Mouse (Mus musculus): ENCODE measurements around the gene Wwox.

Wwox gene

DNA sequence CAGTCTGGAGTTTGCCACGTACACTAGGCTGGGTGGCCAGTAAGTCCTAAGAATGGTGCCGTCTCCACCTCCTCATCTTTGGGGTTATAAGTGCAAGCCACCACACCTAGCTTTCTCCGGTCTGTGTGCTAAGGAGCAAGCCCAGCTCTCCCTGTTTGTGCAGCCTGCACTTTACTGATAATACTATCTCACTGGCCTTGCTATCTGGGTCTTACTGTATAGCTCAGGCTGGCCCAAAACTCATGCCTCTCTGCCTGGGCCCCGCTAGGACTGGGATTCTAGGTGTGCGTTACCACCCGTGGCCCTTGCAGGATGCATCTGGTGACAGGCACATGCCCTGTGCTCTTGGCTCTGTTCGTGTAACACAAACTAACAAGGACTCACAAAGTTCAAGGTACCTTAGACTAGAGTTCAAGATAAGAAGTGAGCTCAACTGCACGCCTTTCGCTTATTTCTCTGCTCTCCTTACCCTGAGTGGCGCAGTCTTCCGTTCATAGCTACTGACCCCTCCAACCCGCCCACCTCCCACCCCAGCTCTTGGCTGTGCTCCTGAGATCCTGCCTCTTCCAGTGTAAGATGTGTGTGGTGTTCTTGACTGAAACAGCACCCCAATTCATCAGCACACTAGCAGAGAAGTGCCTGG is 618.9 kb downstream of the Wwox start:
- DNase-seq, result no peak

DNA sequence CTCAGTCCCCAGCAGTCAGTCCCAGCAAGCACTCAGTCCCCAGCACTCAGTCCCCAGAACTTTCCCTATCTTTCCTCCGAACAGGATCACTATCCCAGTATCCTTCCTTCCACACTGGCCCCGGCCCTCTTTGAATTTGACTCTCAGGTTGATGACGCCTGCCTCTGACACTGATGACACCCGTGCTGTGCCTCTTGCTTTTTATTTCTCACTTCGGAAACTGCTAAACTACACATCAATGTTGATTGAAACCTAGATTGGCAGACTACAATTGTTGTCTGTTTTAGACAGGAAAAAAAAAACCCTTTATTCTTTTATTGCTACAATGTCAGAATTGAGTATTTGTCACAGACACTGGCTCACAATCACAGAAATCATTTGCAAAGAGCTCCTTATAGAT is 624.2 kb downstream of the Wwox start:
- no peak for DNase-seq

DNA sequence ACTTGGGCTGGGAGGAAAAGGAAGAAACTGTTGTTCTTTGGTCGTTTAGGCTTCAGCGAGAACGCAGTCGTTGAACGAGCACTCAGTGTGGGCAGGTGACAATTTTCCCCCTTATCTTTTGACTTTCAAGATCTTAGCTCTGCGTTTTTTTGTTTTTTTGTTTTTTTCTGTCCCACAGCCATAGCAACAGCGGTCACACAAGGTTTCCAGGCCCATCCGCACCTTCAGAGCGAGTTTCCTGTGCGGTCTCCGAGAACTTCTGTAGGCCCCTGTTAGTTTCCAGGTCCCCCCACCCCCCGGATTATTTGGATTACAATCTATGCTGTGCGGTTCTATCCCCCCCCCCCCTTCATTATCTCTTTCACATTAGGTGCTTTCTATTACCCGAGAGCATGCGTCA is 625.2 kb downstream of the Wwox start:
- DNase-seq, result no peak

DNA sequence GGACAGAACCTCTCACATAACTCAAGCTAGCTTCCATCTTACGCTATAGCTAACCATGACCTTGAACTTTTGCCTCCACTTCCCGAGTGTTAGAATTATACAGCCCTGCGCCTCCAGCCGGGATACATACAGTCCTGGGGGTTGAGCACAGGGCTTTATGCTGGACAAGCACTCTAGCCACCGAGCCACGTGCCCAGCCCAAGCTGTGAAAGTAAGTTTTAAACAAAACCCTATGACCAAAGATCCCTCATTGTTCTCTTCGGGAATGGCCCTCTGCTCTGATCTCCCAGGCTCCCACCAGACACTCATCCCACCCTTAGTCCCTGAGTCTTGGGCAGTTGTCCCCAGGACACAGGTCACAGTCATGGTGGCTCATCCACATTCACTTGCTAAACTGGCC is 625.9 kb downstream of the Wwox start:
- no peak for DNase-seq

DNA sequence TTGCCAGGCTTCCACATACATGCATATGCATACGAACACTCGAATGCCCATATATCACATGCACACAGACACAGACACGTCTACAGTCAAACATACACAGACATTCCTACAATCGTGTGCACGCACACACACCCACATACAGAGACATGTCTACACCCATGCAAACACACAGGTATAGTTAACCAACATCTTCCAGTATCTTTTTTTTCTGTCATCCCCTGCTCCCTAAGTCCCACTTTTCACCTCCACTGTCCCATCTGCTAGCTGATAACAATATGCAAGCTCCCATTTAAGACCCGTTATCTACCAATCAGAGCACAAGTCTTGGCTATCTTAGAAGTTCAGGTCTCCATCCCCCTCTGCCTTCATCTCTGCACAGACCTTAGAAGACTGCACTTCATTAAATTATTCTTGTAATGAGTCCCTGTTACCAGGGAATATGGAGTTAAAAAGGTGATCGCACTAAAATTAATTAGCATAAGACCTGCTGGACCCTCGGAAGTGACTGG is 627.1 kb downstream of the Wwox start:
- no peak for DNase-seq

GRCm38 (mm10) chr8:115068723-115069122 is 629.3 kb downstream of the Wwox start:
- no peak for DNase-seq

DNA sequence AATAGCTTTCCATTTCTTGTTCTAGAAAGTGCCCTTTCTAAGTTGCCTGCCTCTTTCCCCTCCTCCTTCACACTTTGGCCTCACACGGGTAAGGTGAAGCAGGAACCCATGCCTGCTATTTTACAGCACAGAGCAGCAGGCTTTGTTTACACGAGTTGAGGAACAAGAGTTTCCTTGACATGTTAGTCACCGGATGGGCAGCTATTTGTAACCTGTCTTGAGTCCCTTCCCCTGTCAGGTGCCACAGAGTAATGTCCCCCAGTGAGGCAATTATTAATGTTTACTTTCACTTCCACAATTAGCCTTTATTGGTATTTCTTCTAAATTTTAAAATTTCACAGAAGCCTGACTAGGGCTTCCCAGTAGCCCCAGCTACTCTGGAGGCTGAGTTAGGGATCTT is 630.8 kb downstream of the Wwox start:
- no peak for DNase-seq

DNA sequence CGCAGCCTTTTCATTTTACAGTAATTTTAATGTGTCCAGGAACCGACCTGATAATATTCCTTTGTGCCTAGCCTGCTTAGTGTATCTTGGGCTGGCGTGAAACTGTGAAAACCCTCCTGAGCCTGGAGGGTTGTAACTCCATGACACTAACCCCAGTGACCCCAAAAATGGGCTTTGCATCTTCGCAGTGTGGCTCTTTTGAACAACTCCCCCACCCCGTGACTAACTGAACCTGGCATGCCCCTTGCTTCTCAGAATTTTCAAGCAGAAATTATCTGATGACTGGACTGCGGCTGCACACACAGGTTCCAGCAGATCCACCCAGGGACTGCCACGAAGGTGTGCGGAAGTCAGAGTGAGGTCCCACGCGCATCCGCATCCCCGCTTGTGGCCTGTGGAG is 631.8 kb downstream of the Wwox start:
- DNase-seq, result no peak

GRCm38 (mm10) chr8:115078296-115078695 is 638.8 kb downstream of the Wwox start:
- DNase-seq, result no peak

DNA sequence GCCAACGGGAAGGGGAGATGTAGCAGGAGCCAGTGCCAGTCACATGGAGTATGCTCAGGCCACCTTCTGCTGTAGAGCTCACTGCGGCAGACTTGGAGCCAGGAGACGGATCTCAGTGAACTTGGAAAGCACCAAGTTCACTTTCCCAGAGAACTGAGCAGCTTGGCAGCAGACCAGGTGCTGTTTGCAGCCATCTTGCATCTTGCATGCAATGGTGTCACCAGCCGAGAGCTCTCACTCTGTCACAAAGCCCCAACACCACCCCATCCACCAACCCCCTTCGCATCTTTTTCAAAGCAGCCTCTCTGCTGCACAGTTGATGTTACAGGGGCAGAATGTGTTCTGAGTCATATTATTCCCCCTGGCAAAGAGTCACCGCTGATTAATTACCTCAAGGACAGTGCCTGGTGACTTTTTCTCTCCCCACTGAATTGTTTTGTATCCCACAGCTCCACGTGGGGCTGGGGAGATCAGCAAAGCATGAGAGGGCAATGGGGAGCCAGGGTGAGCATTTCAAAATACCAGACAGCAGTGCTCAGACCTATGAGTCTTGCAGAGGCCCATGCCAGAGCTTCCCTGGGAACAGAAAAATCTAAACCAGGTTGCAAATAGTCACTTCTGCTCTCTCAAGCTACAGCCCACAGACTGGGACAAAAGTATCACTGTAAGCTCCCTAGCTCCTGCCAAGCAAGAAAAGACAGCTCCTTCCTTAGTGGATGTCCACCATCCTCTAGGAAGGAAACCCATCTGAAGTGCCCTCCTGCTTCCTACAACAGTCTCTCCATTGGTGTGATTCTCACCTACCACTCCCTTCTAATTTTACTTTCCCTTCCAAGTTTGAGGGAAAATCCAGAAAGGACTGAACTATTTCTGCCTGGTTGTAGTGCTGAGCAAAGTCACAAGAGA is 642.1 kb downstream of the Wwox start:
- DNase-seq, result no peak

GRCm38 (mm10) chr8:115088162-115088561 is 648.7 kb downstream of the Wwox start:
- no peak for DNase-seq

DNA sequence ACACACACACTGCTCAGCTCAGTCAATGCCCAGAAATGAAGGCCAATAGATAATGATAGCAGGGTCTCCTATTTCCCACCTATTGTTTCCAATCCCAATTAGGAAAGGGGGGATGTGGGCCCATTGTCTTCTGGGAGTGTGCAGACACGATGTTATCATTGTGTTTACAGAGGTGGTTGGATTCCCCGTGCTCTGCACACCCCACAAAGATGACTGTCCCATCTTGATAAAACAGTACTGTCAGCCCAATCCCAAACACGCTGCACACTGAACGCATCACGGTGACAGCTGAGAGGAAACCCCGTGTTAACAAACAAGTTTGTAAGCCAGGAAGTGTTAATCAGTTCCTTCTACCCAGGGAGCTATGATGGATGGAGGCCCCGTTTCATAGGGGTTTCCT is 650.3 kb downstream of the Wwox start:
- peak; percentile 19 for DNase-seq

DNA sequence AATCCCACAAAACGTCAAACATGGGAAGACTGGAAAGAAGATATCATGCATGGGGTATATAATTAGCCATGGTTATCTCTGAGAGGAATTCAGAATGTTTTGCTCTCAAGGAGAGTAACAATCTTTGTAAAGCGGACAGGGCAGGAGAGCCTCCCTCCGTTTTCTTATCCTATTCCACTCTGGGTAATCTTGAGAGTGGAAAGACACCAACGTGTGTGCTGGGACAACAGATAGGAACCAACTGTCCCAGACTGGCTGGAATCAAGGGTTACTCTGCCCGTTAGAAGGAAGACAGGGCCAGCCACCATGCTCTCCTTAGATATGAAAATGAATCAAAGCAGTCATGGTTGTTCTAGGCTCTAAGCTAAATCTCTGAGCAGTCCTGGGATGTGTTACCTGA is 650.7 kb downstream of the Wwox start:
- no peak for DNase-seq

DNA sequence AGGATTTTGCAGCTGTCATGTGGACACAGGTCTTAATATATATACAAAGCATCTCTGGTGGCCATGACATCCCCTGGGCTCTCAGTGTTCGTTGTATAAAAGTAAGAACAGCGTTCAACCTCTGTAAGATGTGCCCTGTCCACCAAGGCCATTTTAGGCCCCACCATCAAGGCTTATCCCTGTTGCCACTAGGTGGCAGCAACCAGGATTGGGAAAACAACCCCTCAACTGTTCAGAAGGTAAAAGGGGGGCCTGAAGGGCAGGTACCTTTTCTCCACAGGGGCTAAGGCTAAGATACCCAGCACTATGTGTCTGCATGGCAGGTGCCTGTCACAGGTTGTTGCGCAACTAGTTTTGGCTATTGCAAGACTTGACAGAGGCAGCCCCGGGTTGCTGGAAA is 656.1 kb downstream of the Wwox start:
- DNase-seq, result peak; percentile 42

DNA sequence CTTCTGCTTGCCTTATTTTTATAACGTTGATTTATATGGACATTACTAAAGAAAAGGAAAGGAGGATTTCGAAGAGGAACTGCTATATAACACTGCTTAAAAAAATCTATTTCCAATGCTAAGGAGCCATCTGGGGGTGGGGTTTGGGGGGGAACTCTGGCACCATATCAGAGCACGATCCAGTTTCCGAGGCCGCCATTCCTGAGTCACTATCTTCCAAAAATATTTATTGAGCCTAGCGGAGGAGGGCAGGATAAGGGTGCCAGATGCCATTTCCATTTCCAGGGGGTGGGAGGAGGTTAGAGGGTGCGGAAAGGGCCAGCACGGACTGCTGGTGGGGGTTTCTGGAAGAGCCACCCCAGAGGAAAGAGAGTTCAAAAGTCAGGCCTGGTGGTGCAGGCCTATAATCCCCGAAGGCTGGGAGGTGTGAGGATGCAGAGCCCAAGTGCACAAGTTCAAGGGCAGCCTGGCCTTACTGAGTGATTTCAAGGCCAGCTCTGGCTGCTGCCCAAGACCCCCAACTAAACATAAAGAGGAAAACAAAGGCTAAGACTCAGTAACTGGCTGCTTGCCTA is 658.6 kb downstream of the Wwox start:
- no peak for DNase-seq

- no peak for DNase-seq
Measured at GRCm38 (mm10) chr8:115109309-115109708, 669.9 kb downstream of the Wwox start.

DNA sequence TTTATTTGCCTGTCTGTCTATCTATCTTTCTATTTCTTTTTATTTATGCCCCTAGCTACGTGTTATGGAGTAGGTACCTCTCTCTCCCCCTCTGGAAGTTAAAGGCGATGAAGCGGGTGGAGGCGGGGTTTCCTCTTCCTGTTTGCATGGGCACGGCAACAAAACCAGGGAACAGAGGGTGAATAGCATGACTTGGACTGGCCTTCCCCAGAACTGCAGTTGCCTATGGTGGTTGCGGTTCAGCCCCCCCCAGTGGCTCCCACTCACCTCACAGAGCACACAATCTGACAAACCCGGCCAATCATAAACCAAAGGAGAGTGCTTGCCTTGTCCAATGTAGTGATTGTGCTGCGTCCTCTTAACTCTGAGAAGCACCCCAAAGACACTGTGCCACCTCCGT is 671.0 kb downstream of the Wwox start:
- DNase-seq, result no peak

- DNase-seq, result no peak
Measured at GRCm38 (mm10) chr8:115112062-115112461, 672.6 kb downstream of the Wwox start.

DNA sequence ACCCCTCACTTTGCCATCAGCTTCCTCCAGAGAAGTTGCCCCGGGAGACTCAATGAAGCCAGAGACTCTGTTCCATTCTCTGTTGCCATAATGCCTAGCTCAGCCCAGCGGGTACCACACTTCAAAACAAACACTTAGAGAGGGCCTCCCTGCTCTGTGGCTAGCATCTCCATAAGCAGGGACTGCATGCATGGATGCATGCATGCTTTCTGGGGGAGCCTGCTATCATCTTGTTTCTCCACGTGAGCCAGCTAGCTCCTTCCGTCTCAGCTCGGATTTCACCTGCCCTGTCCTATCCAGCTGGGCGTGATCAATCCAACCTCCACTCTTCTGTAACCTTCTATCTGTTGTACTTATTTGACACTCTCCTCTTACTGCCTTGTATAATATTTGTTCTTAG is 675.0 kb downstream of the Wwox start:
- DNase-seq, result no peak

DNA sequence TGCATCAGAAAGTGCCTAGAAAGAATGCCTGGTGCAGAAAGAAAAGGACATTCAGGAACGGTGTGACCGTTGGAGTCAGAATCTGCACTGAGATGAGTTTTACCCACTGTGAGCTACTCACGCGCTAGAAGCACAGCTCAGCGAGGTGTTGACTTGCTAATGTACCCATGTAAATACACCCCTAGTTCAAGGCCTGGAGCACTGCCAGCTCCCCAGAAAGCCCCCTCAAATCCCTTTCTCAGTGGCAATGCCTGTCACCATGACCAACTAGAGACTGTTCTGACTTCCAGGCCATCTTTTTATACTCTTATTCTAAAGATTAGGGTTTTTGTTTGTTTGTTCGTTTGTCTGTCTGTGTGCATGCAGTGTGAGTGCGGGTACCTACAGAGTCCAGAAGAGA is 686.6 kb downstream of the Wwox start:
- no peak for DNase-seq

- no peak for DNase-seq
Measured at GRCm38 (mm10) chr8:115126674-115127073, 687.2 kb downstream of the Wwox start.

DNA sequence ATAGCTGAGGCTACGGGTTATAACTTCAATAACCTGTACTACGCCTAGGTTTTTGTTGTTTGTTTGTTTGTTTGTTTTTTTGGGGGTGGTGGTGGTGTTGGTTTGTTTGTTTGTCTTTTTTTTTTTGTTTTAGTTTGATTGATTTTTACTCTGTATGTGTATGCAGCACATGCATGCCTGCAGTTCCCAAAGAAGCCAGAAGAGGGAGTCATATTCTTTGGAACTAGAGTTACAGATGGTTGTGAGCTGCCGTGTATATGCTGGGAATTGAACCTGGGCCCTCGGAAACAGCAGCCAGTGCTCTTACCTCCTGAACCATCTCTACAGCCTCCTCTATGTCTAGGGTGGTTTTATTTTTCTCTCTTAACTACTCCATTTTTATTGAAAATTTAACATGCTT is 689.9 kb downstream of the Wwox start:
- DNase-seq, result no peak

DNA sequence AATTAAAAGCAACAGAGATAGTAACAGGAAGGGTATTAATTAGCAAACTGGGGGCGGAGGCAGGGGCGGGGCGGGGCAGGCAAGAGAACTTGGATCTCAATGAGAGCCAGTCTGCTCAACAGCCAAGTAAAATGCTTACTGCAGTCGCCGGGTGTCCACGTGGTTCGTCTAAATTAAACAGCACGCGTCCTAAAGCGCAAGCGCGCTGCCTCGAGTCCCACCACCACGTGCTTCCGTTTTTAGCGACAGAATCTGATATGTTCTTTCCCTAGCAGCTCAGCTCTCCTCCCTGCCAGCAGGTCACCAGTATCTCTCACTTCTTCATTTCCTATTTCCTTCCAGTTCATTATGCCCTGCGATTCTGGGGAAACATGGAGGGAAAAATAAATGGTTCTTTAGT is 693.7 kb downstream of the Wwox start:
- DNase-seq, result no peak

- no peak for DNase-seq
Measured at GRCm38 (mm10) chr8:115133711-115134218, 694.3 kb downstream of the Wwox start.
